Mouse (Mus musculus) liver, embryonic 14.5 days (tissue): ENCODE measurements around the gene Slc16a4.

ENCODE experiments used
- CTCF ChIP-seq: IDR thresholded peaks from 2 replicates; pipeline ENCODE4 v1.5.1; 2016; ENCODE audit warnings: antibody characterized with exemption, low read depth, control low read depth
- EP300 ChIP-seq: IDR thresholded peaks from 2 replicates; pipeline ENCODE4 v1.6.1; 2016; ENCODE audit warnings: antibody characterized with exemption, low read depth

DNA sequence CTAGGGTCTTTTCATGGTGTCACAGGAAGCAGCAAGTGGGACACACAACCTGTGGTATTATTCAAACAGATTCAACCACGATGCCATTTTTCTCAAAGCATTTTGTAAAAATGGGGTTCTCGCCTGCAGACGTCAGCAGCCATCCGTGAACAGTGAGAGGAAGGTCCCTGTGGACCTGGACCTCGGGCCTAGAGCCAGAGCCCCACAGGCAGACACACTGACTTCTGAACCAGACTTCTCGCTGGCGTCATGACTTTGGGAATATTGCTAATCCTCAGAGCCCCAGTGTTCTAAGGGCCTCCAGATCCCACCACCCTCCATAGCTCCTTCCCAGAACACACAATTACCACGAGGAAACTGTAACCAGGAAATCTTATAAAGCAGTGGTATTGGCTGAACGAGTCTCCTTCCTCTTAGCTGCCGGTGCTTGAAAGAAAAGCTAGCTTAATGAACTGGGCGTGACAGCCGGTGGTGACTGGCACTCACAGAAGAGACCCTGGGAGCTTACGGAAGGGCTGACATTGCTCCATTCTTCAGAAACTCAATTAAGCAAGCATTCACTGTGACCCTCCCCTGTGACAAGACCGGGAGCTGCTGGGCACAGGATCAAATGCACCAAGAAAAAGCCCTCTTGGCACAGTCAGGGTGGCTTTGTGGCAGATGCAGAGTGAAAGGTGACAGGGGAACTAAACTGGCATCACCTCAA lies 49.5 kb upstream of the Slc16a4 start:
- TF ChIP-seq CTCF: no peak
- no peak for TF ChIP-seq EP300
